Mouse (Mus musculus): ENCODE measurements around the gene Taf6l.

The Taf6l gene

DNA sequence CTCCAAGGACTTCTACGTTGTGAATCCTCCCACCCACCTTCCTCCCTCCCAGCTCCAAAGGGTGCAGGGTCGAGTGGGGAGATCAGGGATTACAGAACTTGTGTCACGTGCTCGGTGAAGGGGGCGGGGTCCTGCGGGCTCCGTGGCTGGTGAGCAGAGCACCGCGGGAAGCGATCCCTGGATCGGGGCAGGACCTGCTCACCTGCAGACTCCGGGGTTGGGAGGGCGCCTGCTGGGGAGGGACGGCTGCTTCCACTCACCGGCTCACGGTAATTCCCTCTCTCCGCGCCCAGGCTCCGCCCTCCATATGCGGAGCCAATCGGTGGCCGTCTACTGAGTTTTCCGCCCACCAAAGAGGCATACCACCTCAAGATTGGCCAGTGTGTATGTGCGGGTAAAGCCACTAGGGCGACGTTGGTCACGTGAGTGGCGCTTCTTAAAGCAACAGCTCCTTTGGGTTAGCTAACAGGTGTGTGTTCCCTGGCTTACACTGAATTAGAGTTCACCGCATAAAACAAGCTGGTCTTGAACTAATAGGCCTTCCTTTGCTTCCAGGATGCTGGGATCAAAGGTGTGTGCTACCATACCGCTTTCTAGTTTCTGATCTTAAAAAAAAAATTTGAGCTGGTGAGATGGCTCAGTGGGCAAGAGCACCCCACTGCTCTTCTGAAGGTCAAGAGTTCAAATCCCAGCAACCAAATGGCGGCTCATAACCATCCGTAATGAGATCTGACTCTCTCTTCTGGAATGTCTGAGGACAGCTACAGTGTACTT, at the start of gene Taf6l:
Gene Taf6l (minus strand): TSS at position 410 of the 774 bp plus-strand sequence.
- DNase-seq (ENCODE audit: extremely low spot score): peak; percentile 90

DNA sequence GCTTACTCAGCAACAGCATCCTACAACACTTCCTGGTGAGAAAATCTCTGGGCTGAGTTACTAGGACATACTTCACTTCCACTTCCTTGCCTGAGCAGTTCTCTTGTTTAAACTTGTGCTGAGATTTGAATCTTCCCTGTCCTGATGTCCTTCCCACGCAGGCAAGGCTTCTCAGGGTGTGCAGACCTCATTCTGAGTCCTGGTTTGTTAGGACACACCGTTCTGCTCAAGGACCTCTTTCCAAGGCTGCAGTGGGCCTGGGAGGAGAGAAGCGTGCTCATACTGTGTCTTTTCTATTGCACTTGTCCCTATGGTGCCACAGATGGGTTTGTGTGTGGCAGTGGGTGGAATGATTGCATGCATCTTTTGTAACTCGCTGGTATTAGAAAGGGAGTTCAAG, 46.8 kb upstream of the Taf6l start:
- DNase-seq (ENCODE audit: extremely low spot score): no peak

DNA sequence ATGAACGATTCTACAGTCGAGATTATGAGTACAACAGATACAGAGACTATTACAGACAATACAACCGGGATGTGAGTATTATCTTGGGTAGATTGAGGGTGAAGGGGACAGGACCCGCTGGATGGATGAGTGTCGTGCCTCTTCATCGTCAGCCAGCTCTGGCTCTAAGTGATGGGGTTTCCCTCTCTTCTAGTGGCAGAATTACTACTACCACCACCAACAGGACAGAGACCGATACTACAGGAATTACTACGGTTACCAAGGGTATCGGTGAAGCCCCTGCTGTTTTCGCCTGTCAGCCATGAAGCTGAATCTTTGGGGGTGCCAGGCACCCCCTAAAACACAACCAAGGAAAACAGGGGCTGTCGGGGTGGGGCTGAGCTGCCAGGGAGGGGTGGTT, 45.0 kb upstream of the Taf6l start:
- no peak for DNase-seq (ENCODE audit: extremely low spot score)

DNA sequence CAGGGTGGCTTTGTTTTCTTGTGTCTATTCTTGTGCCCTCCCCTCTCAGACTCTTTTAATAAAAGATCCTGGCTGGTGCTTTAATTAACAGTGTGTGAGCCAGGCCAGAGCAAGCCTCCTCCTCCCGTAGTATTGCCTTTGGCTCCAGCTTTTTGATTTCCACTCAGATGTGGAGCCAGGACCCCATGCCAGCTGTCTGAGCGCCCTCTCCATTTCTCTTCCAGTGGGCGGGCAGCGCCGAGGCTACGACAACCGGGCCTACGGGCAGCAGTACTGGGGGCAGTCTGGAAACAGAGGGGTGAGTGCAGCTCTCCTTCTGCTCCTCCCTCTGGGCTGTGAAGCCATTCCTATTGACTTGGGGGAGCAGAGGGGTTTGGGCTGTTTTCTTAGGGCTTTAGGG, 44.4 kb upstream of the Taf6l start:
- no peak for DNase-seq (ENCODE audit: extremely low spot score)

DNA sequence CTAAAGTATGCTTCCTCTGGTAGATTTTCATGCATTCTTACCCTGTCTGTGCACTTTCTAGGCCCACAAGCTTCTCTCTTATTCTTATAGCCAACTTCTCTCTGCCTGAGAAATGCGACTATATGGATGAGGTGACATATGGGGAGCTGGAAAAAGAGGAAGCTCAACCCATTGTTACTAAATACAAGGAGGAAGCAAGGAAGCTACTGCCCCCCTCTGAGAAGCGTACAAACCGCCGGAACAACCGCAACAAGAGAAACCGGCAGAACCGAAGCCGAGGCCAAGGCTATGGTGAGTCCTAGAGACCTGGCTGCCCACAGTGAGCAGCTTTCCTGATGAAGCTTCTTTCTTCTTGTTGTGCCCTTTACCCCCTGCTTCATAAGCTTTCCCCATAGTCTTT, 43.4 kb upstream of the Taf6l start, which contains the start of gene AC129217.1:
Gene AC129217.1 (plus strand): TSS at position 114 of the 400 bp plus-strand sequence.
- DNase-seq (ENCODE audit: extremely low spot score): no peak

DNA sequence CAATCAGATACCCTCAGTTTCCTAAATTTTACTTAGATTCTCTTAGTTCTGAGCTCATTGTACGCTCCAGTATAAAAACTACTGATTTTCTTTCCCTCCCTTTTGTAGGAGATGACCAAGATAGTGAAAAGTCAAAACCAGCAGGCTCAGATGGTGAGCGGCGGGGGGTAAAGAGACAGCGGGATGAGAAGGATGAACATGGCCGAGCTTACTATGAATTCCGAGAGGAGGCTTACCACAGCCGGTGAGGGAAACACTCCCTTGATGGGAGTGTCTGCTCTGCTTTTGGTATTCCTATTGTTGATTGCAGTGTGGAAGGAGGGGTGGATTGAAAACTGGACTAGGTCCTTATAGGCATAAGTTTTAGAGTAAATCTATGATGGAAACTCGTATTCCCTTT, 36.5 kb upstream of the Taf6l start:
- no peak for DNase-seq (ENCODE audit: extremely low spot score)

DNA sequence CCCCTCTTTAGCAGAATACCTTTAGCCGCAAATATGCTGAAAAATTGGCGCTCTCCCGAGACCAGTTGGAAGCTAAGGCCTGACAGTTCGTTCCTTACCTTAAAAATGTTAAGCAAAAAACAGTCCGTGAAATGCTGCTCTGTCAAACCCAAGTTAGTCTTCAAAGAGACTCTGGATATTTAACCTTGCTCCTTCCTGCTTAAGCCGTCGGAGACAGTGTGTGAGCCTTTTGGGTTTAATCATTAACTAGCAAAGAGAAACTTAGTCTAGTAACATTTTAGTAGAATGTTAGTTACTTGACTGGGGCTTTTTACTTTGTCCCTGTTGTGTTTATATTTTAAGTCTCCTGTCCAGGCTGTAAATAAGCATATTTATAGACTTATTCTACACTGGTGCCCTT, 34.9 kb upstream of the Taf6l start:
- no peak for DNase-seq (ENCODE audit: extremely low spot score)

DNA sequence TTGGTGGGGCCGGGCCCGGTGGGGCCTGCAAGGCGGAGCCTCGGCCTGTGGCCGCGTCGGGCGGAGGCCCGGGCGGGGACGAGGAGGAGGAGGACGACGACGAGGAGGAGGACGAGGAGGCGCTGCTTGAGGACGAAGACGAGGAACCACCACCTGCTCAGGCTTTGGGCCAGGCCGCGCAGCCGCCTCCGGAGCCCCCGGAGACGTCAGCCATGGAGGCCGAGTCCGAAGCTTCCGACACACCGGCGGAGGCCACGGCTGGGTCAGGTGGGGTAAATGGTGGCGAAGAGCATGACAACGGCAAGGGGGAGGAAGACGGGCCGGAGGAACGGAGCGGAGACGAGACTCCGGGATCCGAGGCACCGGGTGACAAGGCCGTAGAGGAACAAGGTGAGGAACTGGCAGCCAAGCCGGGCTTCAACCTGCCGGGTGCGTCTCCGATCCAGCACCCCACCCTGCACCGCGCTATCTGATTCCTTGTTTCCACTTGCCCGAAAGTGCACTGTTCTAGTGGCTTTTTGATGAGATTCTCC, 34.3 kb upstream of the Taf6l start:
- no peak for DNase-seq (ENCODE audit: extremely low spot score)

DNA sequence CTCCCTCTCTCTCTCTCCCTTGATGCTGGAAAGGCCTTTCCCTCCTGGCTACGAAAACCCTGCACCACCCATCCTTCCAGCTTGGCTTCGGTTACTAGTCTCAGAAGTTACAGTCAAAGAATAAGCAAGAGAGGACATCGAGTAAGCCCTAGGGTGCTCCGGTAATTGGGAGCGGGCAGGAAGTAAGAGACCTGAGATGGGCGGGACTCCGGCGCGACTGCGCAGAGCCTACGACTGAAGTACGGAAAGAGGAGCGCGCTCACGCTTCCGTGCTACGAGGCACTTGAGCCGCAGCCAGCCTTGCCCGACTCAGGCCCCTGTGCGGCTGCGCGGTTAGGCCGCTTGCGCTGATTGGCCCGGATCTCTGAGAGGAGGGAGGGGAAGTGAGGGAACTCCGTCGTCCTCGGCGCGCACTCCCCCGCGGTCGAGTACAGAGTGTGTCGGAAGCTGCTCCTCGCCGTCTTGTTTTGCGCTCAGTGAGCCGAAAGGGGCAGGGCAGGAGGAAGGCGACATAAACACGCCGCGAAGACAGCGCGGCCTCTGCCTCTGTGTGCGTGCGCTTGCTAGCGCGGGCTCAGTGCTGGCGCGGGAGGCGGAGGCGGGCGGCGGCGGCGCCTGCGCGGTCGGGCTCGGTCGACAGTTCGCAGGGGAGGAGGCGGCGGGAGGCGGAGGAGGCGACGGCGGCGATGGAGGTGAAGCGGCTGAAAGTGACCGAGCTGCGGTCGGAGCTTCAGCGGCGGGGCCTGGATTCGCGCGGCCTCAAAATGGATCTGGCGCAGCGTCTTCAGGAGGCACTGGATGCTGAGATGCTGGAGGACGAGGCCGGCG, 33.6 kb upstream of the Taf6l start, which contains the start of gene Hnrnpul2:
Gene Hnrnpul2 (plus strand): TSS at position 415 of the 828 bp plus-strand sequence.
- peak; percentile 96 for DNase-seq (ENCODE audit: extremely low spot score)

DNA sequence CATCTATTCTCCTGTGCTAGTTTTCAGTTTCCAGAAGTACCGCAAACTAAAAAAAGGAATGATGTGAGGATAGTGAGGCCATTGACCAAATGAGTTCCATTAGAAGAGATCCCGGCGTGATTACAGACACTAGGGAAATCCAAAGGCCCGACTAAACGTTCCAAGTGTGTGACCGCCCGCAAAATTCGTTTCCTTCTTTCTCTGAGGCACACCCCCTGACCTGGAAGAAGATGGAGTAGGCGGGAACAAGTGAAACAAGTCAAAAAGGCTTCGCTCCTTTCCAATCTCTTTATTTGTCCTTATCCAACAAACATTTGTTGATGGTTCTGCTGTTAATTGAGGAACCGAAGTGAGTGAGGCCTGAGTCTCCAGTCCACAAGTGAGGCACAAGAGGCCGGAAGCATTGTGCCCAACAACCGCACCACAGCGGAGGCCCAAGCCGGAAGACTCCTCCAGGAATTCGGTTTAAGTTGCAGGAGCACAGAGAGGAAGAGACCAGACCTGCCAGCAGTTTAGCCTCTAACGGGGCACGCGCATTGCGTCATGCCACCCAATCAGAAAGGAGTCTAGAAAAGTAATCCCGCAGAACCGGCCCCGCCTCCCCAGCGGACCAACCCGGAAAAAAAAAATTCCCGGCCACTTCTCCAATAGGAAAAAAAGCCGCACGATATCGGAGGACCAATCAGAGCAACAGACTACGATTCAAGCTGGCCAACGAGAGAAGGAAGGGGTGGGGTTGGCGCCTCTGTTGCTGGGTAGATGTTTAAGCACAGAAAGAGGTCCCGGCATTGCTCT, 32.8 kb upstream of the Taf6l start, which contains the start of gene Ttc9c:
Gene Ttc9c (minus strand): TSS at position 533 of the 795 bp plus-strand sequence.
- peak; percentile 97 for DNase-seq (ENCODE audit: extremely low spot score)

DNA sequence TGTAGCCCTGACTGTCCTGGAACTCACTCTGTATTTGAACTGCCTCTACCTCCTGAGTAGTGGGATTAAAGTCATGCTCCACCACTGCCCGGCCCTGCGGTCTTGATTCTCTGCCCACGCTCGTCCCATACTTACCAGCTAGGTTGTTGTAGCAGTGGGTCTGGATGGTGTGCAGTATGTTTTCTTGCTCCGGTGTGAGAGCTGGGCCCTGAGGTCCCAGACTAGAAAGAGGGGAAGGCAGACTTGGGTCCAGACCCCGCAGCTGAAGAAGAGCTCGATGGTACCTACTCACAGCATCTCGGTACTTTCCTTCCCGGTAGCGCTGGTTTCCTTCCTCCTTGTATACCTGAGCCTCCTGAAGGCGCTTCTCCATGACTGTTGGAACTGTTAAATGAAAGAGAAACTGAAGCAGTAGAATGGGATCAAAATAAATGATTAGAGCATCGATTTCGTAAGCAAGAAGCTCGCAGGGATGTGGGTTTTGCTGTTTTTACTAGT, 32.1 kb upstream of the Taf6l start:
- no peak for DNase-seq (ENCODE audit: extremely low spot score)

DNA sequence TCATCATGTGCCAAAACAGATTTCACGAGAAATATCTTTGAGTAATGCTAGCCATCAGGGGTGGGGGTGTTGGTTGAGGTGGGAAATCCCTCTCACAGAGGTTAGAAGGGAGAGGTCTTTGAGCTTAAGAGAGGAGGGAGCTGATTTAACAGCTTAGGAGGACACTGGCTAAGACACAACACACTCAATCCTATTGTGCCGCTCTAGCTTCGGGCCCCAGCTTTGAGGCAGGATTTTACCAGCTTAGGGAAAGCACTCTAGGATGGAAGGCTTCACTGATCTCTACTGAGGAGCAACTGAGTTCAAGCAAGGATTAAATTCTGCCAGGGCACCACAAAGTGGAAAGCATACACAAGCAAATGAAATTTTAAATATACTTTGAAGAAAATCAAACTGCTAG, 30.8 kb upstream of the Taf6l start:
- no peak for DNase-seq (ENCODE audit: extremely low spot score)

DNA sequence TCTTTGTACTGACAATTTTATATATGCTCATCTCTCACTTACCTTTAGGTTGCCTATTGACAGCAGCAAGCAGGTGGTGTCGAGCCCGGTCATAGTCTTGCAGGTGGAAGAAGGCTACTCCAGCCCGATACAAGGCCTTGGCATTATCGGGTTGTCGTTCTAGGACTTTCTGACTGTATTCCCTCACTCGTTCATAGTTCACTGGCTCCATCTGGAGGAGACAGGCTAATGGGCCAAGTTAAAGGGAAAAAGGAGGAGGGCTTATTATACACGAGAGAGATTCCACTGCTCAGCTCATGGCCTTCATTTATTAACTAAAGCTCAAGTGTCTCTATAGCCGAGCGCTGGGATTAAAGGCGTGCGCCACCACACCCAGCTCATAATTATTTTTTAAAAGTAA, 29.6 kb upstream of the Taf6l start:
- DNase-seq (ENCODE audit: extremely low spot score): no peak

DNA sequence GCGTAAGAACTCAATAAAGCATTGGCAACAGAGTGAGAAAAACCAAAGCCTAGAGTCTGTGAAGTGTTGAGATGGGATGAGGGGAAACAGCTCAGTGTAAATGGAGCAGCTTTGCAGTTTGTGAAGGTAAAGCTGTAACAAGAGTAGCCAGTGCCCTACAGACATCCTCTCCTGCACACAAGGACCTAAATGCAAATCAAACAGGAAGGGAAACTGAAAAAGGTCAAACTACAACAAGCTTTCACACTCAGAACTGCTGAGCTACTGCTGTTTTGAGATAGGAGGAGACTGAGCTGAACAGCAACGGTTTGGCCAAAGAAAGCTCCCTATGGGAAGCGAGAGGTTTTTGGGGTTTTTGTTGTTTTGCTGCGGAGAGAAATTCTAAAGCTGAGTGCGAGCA, 20.6 kb upstream of the Taf6l start:
- DNase-seq (ENCODE audit: extremely low spot score): no peak

DNA sequence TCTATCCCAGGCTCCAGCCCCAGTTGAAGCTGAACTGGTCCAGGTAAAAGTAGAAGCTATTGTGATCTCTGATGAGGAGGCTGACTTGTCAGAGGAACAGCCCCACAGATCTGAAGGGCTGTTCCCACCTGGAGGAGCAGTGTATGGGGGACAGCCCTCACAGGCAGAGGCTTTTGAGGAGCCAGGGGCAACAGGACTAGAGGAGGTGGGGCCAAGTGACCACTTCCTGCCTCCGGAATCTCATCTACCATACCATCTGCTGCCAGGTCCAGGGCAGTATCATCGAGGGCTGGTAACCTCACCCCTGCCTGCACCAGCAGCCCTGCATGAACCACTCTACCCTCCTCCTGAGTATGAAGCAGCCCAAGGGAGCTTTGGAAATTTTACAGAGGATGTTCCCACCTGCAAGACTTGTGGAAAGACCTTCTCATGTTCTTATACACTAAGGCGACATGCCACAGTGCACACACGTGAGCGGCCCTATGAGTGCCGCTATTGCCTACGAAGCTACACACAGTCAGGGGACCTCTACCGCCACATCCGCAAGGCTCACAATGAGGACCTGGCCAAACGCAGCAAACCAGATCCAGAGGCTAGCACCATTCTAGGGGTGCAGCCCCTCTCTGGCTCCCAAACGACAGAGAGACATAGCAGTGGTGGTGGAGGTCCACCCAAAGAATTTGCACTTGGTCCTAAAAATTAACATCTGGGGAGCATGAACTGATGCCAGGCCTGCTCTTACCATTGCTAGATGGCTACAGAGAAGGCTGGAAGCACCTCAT, 17.9 kb upstream of the Taf6l start:
- no peak for DNase-seq (ENCODE audit: extremely low spot score)

DNA sequence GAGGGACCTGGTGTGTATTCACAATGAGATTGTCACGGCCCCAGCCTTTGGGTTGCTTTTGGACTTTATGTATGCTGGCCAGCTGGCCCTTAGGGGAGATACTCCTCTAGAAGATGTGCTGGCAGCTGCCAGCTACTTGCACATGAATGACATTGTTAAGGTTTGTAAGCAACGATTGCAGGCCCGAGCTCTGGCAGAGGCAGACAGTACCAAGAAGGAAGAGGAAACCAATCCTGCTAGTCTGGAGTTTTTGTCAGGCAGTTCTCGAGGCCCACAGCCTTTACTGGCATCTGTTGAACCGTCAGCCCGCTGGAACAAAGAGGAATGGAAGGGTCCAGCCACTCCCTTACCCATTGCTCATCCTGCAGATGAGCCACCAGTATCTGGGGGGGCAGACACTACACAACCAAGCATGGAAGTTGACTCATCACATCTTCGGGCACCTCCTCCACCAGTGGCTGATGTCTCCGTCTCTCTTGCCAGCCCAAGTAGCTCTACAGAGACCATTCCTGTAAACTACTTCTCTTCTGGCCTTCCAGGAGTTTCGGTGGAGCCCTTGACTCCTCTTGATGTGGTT, 17.1 kb upstream of the Taf6l start:
- no peak for DNase-seq (ENCODE audit: extremely low spot score)

DNA sequence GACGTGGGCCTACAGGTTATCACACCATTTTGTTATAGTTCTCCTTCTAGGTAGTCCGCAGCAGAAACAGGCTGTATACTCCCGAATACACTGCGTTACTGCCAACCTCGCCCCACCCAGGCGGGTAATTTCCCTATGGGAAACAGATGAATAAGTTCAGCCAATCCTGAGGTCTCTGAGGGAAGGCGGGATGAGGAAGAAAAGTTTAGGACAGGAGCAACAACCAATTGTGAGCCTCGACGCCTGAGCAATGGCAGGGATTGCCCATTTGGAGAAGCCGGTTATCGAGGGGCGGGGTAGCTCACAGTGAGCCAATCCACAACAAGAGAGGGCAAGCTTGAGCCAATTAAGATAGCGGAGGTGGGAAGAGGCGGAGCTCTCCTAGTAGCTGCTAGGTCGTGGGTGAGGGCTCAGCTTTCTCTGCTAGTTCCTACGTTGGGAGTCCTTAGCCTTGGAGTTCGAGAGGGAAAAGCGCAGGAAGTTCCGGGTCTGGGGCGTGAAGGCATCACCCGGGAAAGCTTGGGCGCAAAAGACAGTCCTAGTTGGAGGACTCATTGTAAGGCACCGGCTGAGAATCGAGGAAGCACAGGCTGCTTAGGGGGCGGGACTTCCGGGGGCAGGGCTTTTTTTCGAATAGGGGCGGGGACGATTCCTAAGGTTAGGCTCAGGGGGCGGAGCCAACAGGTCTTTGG, 16.1 kb upstream of the Taf6l start, which contains the start of gene Zbtb3:
Gene Zbtb3 (plus strand): TSS at position 426 of the 692 bp plus-strand sequence.
- DNase-seq (ENCODE audit: extremely low spot score): peak; percentile 95

DNA sequence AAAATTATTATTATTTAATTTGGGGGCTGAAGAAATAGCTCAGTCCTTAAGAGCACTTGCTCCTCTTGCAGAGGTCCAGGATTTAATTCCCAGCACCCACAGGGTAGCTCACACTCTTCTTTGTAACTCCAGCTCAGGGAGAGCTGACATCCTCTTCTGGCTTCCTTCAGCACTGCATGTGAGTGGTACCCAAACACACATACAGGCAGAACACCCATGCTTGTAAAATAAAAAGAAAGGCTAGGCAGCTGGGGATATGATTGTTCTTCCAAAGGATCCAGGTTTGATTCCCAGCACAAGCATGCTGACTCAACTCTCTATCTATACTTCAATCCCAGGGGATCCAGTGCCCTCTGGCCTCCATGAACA, 12.7 kb upstream of the Taf6l start:
- DNase-seq (ENCODE audit: extremely low spot score): no peak

DNA sequence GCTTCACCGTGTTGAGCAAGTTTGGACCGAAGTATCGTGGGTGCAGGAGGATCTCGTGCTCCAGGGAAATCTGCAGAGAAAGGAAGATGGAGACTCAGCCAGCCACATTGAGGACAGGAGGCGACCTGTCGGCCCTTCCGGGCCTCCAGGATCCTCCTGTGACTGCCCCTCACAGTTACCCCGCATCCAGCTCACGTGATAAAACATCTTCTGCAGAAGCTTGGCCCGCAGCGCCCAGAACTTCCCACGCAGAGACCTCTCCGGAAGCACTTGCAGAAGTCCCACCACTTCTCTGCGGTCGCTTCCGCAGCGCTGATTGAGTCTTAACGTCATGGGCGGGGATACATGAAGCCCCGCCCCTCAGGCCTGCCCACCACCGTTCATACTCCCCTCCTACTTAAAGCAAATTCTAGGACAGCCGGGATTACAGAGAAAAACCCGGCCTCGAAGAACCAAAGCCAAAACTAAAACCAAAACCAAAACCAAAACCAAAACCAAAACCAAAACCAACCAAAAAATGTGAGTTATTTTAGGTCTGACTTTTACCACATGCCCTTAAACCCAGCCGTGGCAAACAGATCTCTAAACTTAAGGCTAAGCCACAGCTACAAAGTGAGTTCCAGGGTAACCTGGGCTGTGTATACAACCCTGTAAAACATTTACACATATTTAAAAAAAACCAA, 12.2 kb upstream of the Taf6l start, which contains the start of gene Polr2g:
Gene Polr2g (minus strand): TSS at position 314 of the 683 bp plus-strand sequence.
- DNase-seq (ENCODE audit: extremely low spot score): peak; percentile 88
